Mouse (Mus musculus): Measurements from ENCODE around the gene Robo2. TPM values are rescaled to one million over a fixed set of nuclear protein-coding genes. Genes with fewer than 3 reads are reported as not detected.

The Robo2 gene
- polyA plus RNA-seq, 1 experiment: not detected

GRCm38 (mm10) chr16:74348437-74348836 lies 63.2 kb downstream of the Robo2 start:
- Histone ChIP-seq H3K27ac (ENCODE audit: insufficient read depth, low read depth, low read length) (no peak overlapping the region), H3K4me1 (ENCODE audit: control insufficient read depth, insufficient read depth, low read length) (no peaks in the 10 kb centered on the region), H3K4me3 (ENCODE audit: insufficient read depth, low read length) (no peak overlapping the region)
- TF ChIP-seq POLR2A (IDR thresholded peaks at IDR 0.05; ENCODE audit: borderline replicate concordance, low read depth, low read length) (no peak), CTCF (IDR thresholded peaks at IDR 0.05; ENCODE audit: low read depth, low read length) (no peak)

GRCm38 (mm10) chr16:74338969-74339630 lies 72.5 kb downstream of the Robo2 start:
- H3K4me1 ChIP-seq (ENCODE audit: control insufficient read depth, insufficient read depth, low read length): no peaks in the 10 kb centered on the region
- H3K4me3 ChIP-seq (ENCODE audit: insufficient read depth, low read length): no peak overlapping the region
- no peak for TF ChIP-seq CTCF (IDR thresholded peaks at IDR 0.05; ENCODE audit: low read depth, low read length)
- TF ChIP-seq POLR2A (IDR thresholded peaks at IDR 0.05; ENCODE audit: borderline replicate concordance, low read depth, low read length): no peak
- no peak overlapping the region for H3K27ac ChIP-seq (ENCODE audit: insufficient read depth, low read depth, low read length)

DNA sequence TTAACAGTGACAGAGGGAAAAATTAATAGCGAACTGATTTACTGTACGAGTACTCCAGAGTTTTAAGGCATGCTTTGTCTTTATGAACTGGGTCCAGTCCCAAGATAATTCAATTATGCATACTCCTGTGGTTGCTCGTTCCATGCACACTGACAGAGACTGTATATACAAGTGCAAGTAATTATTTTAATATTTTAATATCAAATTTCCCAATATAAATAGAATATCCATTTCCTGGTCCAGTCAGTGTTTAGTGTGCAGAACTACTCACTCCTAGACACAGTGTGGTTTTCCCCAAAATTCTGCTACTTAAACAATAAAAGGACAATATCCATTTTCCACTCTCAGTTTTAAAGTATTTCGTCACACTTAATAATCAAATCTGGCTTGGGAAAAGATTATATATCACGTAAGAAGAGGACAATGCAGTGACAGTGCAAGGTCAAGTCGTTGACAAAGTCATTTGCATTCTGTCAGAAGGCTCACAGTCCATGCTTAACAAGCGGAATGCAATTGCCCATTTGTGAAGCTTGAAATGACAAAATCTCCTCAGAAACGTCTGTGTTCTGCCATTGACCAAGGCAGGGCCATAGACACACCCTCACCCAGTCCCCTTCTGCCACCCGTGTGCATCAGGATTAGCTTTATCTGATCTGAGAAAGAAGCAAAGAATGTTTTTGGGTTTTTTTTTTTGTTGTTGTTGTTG lies 89.8 kb downstream of the Robo2 start:
- no peak for TF ChIP-seq CTCF (IDR thresholded peaks at IDR 0.05; ENCODE audit: low read depth, low read length)
- TF ChIP-seq POLR2A (IDR thresholded peaks at IDR 0.05; ENCODE audit: borderline replicate concordance, low read depth, low read length): no peak
- Histone ChIP-seq H3K4me1 (ENCODE audit: control insufficient read depth, insufficient read depth, low read length) (no peaks in the 10 kb centered on the region), H3K27ac (ENCODE audit: insufficient read depth, low read depth, low read length) (no peak overlapping the region), H3K4me3 (ENCODE audit: insufficient read depth, low read length) (no peak overlapping the region)

GRCm38 (mm10) chr16:74316150-74316549 lies 95.5 kb downstream of the Robo2 start:
- Histone ChIP-seq H3K4me1 (ENCODE audit: control insufficient read depth, insufficient read depth, low read length) (no peaks in the 10 kb centered on the region), H3K4me3 (ENCODE audit: insufficient read depth, low read length) (no peak overlapping the region), H3K27ac (ENCODE audit: insufficient read depth, low read depth, low read length) (no peak overlapping the region)
- TF ChIP-seq CTCF (IDR thresholded peaks at IDR 0.05; ENCODE audit: low read depth, low read length): no peak
- TF ChIP-seq POLR2A (IDR thresholded peaks at IDR 0.05; ENCODE audit: borderline replicate concordance, low read depth, low read length): no peak

DNA sequence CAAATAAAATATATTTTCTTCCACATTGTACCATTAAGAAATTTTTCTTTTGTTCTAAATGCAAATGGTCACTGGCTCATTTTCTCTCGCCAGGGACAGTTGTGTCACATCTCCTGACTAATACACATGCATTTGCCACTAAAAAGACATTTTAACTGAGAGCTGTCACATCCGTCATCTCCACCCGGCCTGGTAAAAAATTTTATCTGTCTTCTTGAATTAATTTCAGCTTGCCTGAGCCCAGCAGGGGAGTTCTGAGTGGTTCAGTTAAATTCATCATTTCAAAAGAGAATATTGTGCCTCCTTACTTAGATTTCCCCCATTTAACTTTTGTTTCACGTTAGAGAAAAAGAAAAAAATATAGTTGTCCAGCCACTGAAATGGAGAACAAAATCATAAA lies 98.4 kb downstream of the Robo2 start:
- no peak for TF ChIP-seq POLR2A (IDR thresholded peaks at IDR 0.05; ENCODE audit: borderline replicate concordance, low read depth, low read length)
- no peak for TF ChIP-seq CTCF (IDR thresholded peaks at IDR 0.05; ENCODE audit: low read depth, low read length)
- no peaks in the 10 kb centered on the region for H3K4me1 ChIP-seq (ENCODE audit: control insufficient read depth, insufficient read depth, low read length)
- no peak overlapping the region for H3K27ac ChIP-seq (ENCODE audit: insufficient read depth, low read depth, low read length)
- H3K4me3 ChIP-seq (ENCODE audit: insufficient read depth, low read length): no peak overlapping the region

GRCm38 (mm10) chr16:74307543-74307887 lies 104.1 kb downstream of the Robo2 start:
- H3K27ac ChIP-seq (ENCODE audit: insufficient read depth, low read depth, low read length): no peak overlapping the region
- no peak overlapping the region for H3K4me3 ChIP-seq (ENCODE audit: insufficient read depth, low read length)
- H3K4me1 ChIP-seq (ENCODE audit: control insufficient read depth, insufficient read depth, low read length): no peaks in the 10 kb centered on the region
- no peak for TF ChIP-seq CTCF (IDR thresholded peaks at IDR 0.05; ENCODE audit: low read depth, low read length)
- TF ChIP-seq POLR2A (IDR thresholded peaks at IDR 0.05; ENCODE audit: borderline replicate concordance, low read depth, low read length): no peak

DNA sequence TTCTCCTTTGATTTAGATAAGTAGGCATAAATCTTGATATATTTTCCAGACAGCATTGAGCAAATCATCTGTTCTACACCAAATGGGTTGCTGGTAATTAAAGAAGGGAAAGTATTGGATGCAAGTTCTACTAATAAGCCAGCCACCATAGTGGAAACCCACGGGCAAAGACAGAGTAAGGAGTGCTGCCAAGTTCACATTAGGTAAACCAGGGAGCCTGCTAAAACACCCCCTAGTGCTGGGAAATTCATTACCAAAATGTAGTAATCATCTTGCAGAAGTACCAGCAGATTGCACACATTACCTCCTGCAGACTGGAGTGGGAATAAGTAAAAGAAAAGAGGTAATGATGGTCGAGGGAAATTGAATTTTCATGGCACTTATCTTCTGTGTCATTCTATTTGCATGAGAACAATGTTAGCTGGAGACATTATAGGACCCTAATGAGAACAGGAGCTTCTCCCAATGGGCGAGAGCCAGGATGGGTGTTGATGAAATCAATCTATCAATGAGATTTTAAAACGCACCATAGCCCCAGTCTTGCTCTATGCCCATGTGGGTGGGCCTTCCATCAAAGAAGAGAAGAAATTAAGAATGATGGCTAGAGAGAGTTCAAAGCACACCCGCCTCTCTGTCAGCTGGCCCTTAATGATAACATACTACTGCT lies 104.6 kb downstream of the Robo2 start:
- Histone ChIP-seq H3K27ac (ENCODE audit: insufficient read depth, low read depth, low read length) (no peak overlapping the region), H3K4me3 (ENCODE audit: insufficient read depth, low read length) (no peak overlapping the region), H3K4me1 (ENCODE audit: control insufficient read depth, insufficient read depth, low read length) (no peaks in the 10 kb centered on the region)
- TF ChIP-seq POLR2A (IDR thresholded peaks at IDR 0.05; ENCODE audit: borderline replicate concordance, low read depth, low read length): no peak

DNA sequence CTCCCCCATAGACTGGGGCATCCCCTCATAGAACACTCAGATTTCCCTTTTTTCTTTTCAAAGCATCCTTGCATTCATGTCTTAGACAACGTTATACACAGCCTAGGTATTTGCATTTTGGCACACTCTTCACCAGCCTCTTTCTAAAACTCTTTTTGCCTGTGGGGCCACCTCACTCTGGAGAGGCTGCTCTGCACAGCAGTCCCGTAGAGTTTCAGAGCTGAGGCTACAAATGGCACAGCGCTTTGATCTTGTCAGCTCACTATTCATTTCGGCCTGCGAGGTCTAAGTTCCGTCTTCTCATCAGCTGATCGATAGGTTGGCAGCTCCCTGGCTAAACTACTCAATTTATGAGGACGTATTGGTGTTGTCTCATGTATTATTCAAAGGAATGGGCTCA lies 123.7 kb downstream of the Robo2 start:
- TF ChIP-seq CTCF (IDR thresholded peaks at IDR 0.05; ENCODE audit: low read depth, low read length) (no peak), POLR2A (IDR thresholded peaks at IDR 0.05; ENCODE audit: borderline replicate concordance, low read depth, low read length) (no peak)
- H3K4me1 ChIP-seq (ENCODE audit: control insufficient read depth, insufficient read depth, low read length): no peaks in the 10 kb centered on the region
- no peak overlapping the region for H3K27ac ChIP-seq (ENCODE audit: insufficient read depth, low read depth, low read length)
- no peak overlapping the region for H3K4me3 ChIP-seq (ENCODE audit: insufficient read depth, low read length)

GRCm38 (mm10) chr16:74282549-74282948 lies 129.1 kb downstream of the Robo2 start:
- TF ChIP-seq CTCF (IDR thresholded peaks at IDR 0.05; ENCODE audit: low read depth, low read length): no peak
- TF ChIP-seq POLR2A (IDR thresholded peaks at IDR 0.05; ENCODE audit: borderline replicate concordance, low read depth, low read length): no peak
- Histone ChIP-seq H3K4me3 (ENCODE audit: insufficient read depth, low read length) (no peak overlapping the region), H3K4me1 (ENCODE audit: control insufficient read depth, insufficient read depth, low read length) (no peaks in the 10 kb centered on the region), H3K27ac (ENCODE audit: insufficient read depth, low read depth, low read length) (no peak overlapping the region)
